Mouse (Mus musculus) adrenal gland (tissue): ENCODE measurements at regions not wholly inside any gene's neighbourhood (a gene's known extent, or its start where the extent isn't known, plus 50 kb on each side); places are given as distances from the start of the nearest gene placed in this dataset.

Experiments used
- intact Hi-C: fragments of 180-260 bp; cut with DNase I; formaldehyde crosslinking; loops from one replicate; pipeline ENCODE4 v1.15.1; 2025

DNA sequence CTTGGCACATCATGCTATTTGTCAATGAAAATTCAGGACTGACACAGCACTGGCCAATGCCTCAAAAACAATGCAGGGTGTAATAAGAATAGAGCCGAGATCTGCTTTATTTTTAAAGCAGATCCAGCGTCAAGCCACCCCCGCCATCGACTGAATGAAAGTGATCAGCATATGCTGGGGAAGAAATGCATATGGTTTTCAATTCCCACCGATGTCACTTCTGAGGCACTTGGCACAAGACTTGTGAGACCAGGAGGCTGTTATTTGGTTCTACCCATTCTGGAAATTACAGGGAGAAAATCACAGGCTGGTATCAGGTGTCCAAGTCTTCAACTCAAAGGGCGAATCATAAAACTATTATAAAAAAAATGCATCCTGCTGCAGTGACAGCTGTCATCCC is 689.3 kb upstream of the Pou3f3 start:
- intact Hi-C loops, result no loop called here

DNA sequence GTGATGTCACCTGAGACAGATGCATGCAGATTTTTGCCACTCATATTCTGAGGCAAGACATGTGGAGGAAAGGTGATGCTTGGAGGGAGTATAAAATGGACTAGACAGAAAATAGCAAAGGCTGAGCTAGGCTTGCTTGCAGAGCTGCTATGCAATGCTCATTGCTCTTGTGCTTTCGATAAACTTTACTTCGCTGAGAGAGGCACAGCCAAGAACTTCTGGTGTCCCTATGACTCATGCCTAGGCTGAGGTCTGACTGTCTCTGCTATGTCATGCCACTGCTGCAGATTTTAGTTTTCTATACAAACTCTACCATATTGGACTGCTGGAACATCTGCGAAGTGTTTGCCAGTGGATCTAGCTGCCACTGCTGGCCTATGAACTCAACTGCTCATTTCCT is 687.5 kb upstream of the Pou3f3 start:
- intact Hi-C loops, result no loop called here

DNA sequence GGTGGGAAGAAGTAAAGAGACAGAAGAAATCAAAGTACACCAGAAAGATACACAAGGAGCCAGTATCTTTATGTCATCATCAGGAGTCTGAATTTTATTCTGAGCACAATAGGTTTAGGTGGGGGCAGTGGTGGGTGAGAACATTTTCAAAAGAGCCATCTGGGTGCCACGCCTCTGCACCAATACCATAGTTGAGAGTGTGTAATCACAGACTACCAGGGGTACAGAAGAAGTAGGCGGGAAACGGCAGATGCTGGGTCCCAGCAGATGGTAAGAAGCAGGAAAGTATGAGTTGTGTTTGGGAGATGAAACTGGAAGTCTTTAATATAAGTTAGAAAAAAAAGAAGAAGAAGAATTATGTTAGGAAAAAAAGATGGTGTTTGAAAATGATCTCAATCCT is 682.7 kb upstream of the Pou3f3 start:
- intact Hi-C loops, result no loop called here

DNA sequence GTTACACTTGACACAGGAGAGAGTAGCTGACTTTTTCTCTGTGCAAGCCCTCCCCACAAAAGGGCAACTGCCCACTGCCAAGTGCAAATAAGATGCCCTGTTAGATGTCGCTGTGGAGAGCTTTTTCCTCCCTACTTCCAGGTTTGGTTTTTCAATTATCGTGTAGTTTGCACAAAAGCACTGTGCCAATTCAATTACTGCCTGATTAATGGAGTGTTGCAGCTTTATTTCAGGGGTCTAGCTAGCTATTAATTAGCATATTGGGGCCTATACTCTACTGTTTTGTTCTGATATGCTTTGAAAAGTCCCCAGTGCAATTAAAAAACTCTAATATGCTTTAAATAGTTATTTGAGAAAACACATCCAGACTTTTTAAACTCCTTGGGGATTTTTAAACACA is 676.6 kb upstream of the Pou3f3 start:
- intact Hi-C loops, result no loop called here

DNA sequence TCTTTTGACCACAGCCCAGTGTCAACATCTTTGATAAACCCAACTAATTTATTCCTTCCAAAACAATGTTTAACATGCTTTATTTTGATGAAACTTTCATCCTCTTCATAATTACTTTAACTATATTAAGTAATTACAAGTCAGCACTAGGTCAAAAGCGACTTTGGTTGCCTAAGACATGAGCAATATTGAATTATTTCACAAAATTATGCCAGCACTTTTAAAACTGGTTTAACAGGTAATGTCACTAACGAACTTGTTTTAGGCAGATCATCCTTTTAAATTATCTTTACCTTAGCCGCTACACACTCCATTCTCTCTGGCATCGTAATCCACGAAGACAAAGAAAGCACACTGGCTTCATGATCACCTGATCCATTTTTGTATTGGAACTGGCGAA is 669.8 kb upstream of the Pou3f3 start:
- intact Hi-C loops, result no loop called here

DNA sequence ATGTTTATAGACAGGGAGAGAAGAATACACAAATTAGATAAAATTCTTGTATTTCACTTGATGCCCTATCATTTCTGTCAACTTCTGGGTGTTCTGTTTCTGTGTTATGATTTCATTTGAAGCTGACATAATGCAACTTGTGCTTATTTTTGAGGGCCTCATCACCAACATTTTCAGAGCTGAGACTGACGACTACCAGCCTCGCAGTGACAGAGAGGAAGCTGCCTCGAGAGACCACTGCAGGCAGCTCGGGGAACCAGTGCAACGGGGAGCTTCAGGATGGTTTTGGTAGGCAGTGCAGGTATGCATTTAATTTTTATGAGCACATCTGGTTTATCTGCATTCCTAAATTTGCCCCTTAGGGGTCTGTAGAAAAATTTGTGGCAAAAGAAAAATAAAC is 669.1 kb upstream of the Pou3f3 start:
- intact Hi-C loops, result no loop called here

DNA sequence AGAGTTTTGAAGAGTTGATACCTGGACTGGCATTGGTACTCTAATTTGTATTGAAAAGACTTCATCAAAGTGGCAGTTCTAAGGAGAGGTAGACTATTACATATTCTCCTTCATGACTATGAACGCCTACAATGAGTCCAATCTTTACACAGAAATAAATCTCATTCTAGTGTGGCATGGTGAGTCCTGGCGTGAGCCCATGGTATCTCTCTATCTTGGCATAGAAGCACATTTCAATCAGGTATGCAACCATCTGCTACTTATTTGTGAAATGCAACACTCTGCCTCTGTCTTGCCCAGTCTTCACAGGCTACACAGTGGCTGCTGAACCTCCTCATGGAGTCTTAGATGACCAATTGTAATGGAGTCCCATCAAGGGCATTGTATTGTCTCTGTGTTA is 661.8 kb upstream of the Pou3f3 start:
- intact Hi-C loops, result no loop called here

DNA sequence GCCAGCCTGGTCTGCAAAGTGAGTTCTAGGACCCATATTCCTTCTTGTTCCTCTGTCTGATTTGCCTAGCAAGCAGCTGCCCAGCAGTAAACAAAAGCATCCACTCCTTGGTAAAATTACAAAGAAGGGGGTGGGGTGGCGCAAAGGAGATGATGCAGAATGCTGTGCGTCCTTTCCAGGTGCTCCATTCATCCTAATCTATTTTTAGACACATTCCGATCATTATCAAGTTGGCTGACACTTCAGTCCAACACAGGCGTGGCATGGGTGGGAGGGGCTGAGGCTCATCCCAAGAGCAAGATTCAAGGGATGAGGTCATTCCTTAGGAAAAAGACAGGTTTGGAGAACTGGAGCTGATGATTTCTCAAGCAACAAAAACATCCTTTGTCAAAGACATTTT is 660.2 kb upstream of the Pou3f3 start:
- intact Hi-C loops, result no loop called here

DNA sequence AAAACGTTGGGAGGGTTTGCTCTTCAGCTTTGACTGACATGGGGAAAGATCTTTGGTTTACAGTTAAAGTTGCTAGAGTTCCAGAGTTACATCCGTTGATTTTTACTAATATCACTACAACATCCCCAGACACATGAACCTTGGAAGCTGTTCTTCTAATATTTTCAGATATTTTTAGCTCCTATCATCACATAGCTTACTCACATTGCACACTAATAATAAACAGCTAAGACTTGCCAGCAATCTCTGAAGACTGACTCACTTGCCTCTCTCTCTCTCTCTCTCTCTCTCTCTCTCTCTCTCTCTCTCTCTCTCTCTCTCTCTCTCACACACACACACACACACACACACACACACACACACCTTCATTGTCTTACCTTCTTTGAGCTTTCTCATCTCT is 654.0 kb upstream of the Pou3f3 start:
- intact Hi-C loops, result no loop called here

DNA sequence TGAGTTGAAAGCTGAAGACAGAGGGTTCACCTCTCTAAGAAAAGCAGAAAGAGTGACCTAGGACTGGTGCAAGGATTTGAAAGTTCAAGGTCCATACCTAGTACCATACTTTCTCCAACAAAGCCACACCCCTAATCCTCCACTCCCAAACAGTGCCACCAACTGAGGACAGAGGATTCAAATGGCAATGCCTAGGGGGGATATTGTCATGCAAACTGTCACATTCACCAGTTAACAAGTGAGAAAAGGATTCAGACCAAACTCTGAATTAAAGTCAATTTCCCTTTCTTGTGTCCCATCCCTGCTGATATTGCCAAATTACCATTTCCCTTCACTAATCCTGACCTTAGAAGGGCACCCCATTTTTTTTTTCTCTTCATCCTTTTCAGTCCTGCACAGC is 637.1 kb upstream of the Pou3f3 start:
- intact Hi-C loops, result no loop called here

DNA sequence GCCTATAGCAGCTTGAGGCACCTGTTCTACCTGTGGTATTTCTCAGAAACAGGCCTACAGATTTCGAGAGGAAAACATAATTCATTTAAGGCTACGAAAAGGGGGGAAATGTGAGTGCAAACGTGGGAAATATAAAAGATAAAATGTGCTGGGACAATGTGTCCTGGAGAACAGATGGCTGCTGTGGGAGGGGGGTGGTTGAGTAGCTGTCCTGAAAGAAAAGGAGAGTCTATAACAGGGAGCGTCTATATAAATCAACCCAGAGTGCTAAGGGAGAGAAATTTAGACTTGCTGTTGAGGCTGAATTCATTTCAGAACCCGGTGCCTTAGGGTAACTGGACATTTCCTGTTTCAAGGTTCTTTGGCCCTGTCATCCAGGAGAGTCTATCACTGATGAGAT is 625.5 kb upstream of the Pou3f3 start:
- intact Hi-C loops, result no loop called here

DNA sequence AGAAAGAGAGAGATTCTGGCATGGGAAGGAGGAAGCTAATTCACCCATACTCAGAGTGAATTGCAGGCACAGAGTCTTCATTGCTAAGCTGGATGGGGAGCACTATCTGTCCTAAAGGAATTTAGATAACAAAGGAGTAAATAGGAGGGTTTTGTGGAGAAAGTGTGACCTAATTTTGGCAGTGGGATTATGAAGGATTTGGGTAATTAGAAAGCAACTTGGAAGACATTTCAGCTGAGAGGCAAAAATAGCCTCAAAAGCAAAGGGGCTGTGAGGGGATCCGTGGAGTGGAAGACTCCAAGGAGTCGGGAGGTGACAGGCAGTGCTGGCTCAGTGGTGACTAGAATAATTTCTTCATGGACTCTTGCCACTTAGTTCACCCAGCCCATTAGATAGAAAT is 599.5 kb upstream of the Pou3f3 start:
- intact Hi-C loops, result no loop called here

DNA sequence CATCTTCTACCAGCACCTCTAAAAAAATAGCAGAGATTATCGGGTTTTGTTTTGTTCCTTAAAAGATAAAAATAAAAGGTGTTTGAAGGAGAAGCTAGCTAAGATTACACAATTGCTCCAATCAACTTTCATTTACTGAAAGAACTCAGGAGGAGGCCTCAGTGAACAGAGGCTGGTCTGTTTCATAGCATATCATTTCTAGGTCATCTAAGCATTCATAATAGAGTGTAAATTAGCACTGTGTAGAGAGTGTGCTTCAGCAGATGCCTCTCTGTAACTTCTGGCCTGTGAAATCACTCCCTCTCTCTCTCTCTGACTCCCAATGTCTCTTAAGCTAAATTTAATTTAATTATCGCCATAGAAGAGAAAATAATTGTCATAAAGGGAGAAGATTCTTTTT is 597.0 kb upstream of the Pou3f3 start:
- intact Hi-C loops, result no loop called here

DNA sequence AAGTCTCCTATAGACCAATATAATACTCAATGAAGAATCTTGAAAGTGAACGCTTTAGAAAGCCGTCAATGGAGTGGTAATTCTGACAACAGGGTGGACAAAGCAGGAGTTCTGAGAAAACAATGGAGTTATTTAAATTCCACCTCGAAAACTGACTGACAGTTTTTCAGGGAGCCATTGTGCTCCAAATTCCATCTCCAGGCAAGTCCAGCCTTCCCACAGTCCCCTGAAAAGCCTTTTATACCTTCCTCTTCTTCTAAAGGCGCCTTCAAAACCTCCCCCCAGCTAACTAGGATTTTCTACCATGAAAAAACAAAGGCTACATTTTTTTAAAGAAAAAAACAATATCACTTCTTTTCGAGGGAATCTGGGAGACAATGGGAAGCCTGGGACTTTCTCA is 588.0 kb upstream of the Pou3f3 start:
- intact Hi-C loops, result no loop called here

DNA sequence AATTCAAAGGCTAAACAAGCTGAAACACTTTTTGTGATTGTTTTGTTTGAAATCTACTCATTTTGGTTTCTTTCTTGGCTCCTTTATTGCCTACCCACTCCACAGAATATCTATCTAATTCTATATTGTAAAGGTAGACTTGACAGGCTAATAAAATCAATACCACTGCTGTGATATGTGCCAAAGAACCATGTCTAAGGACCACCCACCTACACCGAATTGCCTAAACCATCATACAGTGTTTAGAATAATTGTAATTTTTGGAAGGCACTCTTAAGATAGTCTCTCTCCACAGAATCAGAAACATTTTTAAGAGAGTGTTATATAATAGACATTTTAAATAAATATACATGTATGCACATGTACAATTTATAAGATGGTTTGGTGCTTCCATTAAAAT is 587.6 kb upstream of the Pou3f3 start:
- intact Hi-C loops, result no loop called here

DNA sequence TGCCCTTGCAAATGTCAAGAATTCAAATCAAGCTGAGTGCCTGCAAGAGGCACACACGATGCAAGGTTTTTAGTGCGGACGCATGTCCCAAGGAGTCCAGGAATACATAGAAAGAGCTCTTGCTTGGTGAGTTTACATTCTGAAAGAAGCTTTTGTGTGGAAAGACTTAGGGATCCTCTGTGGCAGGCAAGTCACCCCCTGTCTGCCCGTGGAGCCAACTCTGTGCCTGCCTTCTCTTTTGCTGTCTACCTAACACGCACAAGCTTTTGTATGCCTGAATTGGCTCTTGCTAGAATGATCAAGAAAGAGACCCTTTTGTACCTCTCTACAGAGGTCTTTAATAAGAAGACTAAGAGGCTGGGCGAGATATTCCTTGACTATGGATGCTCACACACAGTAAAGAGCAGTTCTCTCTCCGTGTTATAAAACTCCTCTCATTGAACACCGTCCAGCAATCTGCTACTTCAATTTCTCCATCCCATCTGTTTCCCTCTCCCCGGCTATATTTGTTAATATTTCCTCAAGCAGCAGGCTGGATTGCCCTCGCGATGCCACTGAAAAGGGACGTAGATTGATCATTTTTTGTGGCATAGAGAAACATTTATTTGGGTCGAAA is 543.3 kb upstream of the Pou3f3 start:
- intact Hi-C loops, result no loop called here

DNA sequence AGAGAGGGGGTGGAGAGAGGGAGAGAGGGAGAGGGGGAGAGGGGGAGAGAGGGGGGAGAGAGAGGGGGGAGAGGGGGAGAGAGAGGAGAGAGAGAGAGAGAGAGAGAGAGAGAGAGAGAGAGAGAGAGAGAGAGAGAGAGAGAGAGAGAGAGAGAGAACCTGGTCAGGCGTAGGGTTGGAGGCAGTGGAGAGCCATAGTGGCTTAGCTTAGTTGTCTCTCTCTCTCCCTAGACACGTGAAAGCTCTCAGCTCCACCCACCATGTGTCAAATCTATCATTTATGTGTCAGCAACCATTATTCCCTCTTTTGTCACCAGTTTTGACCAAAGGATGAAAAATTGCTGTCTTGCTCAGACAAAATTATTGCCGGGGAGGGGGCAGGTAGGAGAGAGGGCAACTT is 542.7 kb upstream of the Pou3f3 start:
- intact Hi-C loops, result no loop called here

DNA sequence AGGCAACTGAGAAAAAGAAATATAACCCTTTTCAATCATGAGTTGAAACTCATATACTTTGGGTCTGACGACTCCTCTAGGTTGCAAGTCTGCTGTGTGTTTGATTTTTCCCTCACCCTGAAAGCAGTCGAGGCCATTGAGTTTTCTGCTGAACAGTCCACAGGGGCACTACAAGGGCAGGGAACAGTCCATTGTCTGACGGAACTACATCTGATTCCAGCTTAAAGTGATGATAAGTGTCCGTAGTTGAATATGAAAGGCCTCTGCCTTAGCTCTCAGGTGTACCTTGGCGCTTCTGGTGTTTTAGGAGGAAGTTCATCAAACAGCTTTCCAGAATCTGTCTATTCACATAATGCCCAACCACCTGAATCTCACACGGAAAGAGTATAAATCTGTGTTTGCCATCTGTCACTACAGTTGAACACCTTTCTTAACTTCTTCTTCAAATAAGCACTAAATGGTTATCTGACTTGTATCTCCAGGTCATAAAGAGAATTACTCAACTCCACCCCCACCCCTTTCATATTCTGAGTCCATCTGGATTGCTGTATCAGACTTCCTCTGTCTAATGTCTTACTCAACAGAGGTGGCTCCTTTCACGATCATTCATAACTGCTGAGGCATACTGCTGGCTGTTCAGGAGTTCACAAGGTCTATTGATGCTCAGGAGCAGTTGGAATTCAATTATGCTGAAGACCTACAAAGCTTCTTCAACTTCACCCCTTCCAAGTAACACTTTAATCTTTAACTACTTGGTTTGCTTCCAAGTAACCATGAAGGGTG is 527.6 kb upstream of the Pou3f3 start:
- intact Hi-C loops, result no loop called here

DNA sequence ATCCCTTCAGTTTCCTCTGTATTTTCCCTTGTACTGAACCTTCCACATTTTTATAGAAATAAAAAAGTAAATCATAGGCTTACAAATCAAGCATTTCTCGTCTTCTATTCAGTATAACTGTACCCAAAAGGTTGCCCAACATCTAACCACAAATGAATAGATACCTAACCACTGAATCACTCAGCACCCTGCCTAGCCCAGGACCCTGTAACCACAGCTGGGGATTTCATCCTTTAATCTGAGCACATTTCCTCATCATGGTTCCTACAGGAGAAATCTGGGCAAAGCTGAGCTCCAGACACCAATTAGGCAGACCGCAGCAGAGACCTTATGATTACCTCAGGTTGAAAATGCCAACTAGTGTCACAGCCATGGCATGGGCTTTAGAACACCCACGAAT is 526.1 kb upstream of the Pou3f3 start:
- intact Hi-C loops, result no loop called here

DNA sequence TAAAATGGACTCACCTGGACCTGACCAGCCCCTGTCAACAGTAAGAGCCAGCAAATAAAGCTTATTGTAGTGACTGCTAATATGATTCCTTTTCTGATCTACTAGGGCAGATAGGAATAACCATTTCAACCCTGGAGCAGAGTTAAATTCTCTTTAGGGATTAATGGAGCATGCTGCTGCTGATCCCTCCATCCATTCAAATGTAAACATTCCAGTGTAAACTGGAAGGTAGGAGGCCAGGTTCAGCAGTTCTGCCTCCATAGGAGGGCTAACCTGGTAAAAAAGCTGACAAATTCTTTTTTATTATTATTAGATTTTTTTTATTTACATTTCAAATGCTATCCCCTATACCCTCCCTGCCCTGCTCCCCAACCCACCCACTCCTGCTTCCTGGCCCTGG is 509.3 kb upstream of the Pou3f3 start:
- intact Hi-C loops, result no loop called here

DNA sequence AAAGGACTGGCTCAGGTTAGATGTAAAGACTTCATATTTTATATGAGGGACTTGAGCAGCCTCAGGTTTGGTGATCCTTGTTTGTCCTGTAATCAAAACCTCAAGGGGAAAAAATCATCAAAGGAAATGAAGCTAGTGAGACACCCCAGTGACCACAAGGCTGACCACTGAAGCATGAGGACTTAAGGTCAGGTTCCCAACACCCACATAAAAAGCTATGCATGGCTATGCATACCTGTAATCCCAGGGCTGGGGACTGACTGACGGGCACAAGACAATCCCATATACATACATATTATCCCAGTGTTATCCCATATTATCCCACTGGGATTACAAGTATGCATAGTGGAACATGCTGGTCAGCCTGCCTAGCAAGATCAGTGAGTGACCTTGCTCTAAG is 467.5 kb upstream of the Pou3f3 start:
- intact Hi-C loops, result no loop called here

DNA sequence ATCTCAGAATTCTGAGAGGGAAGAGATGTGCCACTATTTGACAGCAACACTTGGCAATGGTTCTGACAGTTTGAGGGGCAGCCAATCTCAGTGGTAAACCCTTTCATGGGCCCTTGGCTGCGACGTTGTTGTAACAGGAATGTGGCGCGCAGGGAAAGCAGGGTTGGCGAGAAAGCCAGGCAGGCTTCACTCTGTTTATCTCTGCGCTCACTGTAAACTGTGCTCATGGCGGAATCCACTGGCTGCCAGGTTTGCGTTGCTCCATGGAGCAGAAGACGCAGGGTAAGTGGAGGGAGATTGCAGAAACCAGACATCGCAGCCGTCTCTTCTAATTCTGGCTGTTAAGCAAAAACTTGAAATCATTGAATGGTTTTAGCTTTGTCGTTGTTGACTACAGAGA is 465.9 kb upstream of the Pou3f3 start:
- intact Hi-C loops, result loop anchor here (10.0 kb wide), 1 partner anchor 965 kb away; no protein-coding TSS in a partner anchor

DNA sequence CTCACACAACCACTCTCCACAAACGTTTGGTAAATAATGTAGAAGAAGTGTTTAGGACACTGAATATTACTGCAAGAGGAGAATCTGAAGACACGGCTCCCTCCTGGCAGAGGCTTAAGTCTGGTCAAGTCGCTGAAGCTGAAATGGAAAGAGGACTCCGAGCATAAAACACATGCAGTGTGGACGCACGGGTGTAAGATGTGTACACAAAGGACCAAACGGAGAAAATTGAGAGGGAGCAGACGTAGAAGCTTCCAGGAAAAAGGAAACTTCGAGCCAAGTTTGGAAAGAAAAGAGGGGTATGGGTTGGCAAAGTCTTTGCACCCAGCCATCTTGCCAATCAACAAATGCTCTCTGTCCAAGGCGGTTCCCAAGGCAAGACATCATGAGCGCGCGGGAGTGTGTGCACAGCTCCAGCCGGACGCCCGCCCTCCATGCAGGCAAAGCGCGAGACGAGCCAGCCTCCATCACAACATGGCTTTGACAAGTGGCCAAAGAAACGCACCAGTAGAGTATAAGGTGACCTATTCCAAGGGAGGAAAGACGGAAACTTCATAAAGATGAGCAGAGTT is 465.0 kb upstream of the Pou3f3 start:
- intact Hi-C loops, result loop anchor here (10.0 kb wide), 1 partner anchor 966 kb away; no protein-coding TSS in a partner anchor
